13 mouse cellular contexts compared by ENCODE assay signal in genomic region chr2:173026286-173026685, GRCm38 (mm10). TPM values are rescaled to one million over a fixed set of nuclear protein-coding genes. Genes with fewer than 3 reads are reported as not detected.
DNase-seq lines count a peak whose midpoint lies in the region; ATAC-seq and TF ChIP-seq lines count a peak whose summit lies in the region.
"Had no signal": no experiment of that assay in that cellular context is flagged by ENCODE, and none has a peak within 500 bp of the region (broad histone marks: within the 10 kb centered on the region; RNA-seq: fewer than 3 reads in every experiment).

No protein-coding gene starts in this region.

- peak overlapping the region; percentile 85 for H3K4me3 ChIP-seq in gastrocnemius, adult 2 months
- H3K4me3 ChIP-seq in lung, embryonic 16.5 days (ENCODE audit: low read length): no peak overlapping the region
- H3K4me3 ChIP-seq in erythroblast, embryonic 14.5 days (replicated peaks): peak overlapping the region; percentile 68
- H3K4me3 ChIP-seq in liver, embryonic 16.5 days (ENCODE audit: low read depth, low read length): peak overlapping the region; percentile 98
- H3K4me3 ChIP-seq in forebrain, embryonic 16.5 days (replicated peaks; ENCODE audit: low read length): no peak overlapping the region

- intact Hi-C loops in gastrocnemius, adult 2 months (cut with DNase I): no loop called here

- no peak for TF ChIP-seq CTCF in gastrocnemius, adult 2 months (IDR thresholded peaks at IDR 0.05)

- WGBS in lung, embryonic 16.5 days: 58% methylated on average over 5 of the region's 5 CpGs
- 36% methylated on average over 5 of the region's 5 CpGs for WGBS in liver, embryonic 16.5 days (ENCODE audit: insufficient replicate concordance)
- 83% methylated on average over 5 of the region's 5 CpGs for WGBS in forebrain, embryonic 16.5 days

- DNase-seq in gastrocnemius, adult 2 months: no peak
- no peak for DNase-seq in gastrocnemius, postnatal 25 days
- no peak for DNase-seq in lung, postnatal 10 days
- DNase-seq in layer of hippocampus, postnatal 36 days: no peak
- DNase-seq: cerebellum, postnatal 10 days had no signal

- peak overlapping the region; percentile 95 for H3K27ac ChIP-seq in gastrocnemius, adult 2 months
- peak overlapping the region; percentile 41 for H3K27ac ChIP-seq in lung, embryonic 16.5 days (ENCODE audit: low read length)
- H3K27ac ChIP-seq in liver, embryonic 16.5 days (ENCODE audit: low read length): peak overlapping the region; percentile 91
- no peak overlapping the region for H3K27ac ChIP-seq in forebrain, embryonic 16.5 days (ENCODE audit: low read length)
- H3K27ac ChIP-seq: macrophage had no signal

- ATAC-seq in lung, embryonic 16.5 days (ENCODE audit: low read depth): no peak
- 0 out of 2 replicates have a peak, but pooled peaks have one; percentile 4 for ATAC-seq in liver, embryonic 16.5 days (ENCODE audit: low read depth)
- ATAC-seq in forebrain, embryonic 16.5 days: no peak
- ATAC-seq: forebrain, embryonic 14.5 days; Patski had no signal

- no peaks in the 10 kb centered on the region for H3K36me3 ChIP-seq in lung, embryonic 16.5 days (ENCODE audit: control insufficient read depth, insufficient read depth, low read length)
- H3K36me3 ChIP-seq in erythroblast, embryonic 14.5 days (ENCODE audit: control insufficient read depth): peaks cover 95% of the 10 kb centered on the region
- H3K36me3 ChIP-seq in liver, embryonic 16.5 days (ENCODE audit: control insufficient read depth, insufficient read depth): peaks cover 89% of the 10 kb centered on the region
- no peaks in the 10 kb centered on the region; the same call in 1 of the 2 replicates for H3K36me3 ChIP-seq in forebrain, embryonic 16.5 days (ENCODE audit: control insufficient read depth, insufficient read depth)

- no peak overlapping the region for H3K9ac ChIP-seq in lung, embryonic 16.5 days (ENCODE audit: low read length)
- peak overlapping the region; percentile 97 for H3K9ac ChIP-seq in liver, embryonic 16.5 days (ENCODE audit: low read depth, low read length)
- H3K9ac ChIP-seq in forebrain, embryonic 16.5 days (replicated peaks; ENCODE audit: low read depth, low read length): no peak overlapping the region

- no peaks in the 10 kb centered on the region for H3K27me3 ChIP-seq in lung, embryonic 16.5 days (ENCODE audit: control insufficient read depth, insufficient read depth, low read depth, low read length)
- no peaks in the 10 kb centered on the region; the same call in 1 of the 2 replicates for H3K27me3 ChIP-seq in erythroblast, embryonic 14.5 days (ENCODE audit: control insufficient read depth)
- H3K27me3 ChIP-seq in liver, embryonic 16.5 days (ENCODE audit: control insufficient read depth, insufficient read depth, low read depth, low read length): no peaks in the 10 kb centered on the region
- H3K27me3 ChIP-seq in forebrain, embryonic 16.5 days (replicated peaks; ENCODE audit: control insufficient read depth, insufficient read depth, low read length): no peaks in the 10 kb centered on the region
- H3K27me3 ChIP-seq: Patski had no signal

- no peak overlapping the region for H3K4me2 ChIP-seq in lung, embryonic 16.5 days (ENCODE audit: low read depth, low read length)
- H3K4me2 ChIP-seq in liver, embryonic 16.5 days (ENCODE audit: low read depth, low read length): peak overlapping the region; percentile 86
- no peak overlapping the region for H3K4me2 ChIP-seq in forebrain, embryonic 16.5 days (ENCODE audit: low read length)

- peaks cover 57% of the 10 kb centered on the region for H3K4me1 ChIP-seq in lung, embryonic 16.5 days (replicated peaks; ENCODE audit: control insufficient read depth, insufficient read depth, low read length)
- peaks cover 81% of the 10 kb centered on the region for H3K4me1 ChIP-seq in erythroblast, embryonic 14.5 days (ENCODE audit: control insufficient read depth)
- H3K4me1 ChIP-seq in liver, embryonic 16.5 days (ENCODE audit: control insufficient read depth, low read depth, low read length): peaks cover 80% of the 10 kb centered on the region
- peaks cover 34% of the 10 kb centered on the region for H3K4me1 ChIP-seq in forebrain, embryonic 16.5 days (replicated peaks; ENCODE audit: control insufficient read depth, insufficient read depth, low read length)

- H3K9me3 ChIP-seq in lung, embryonic 16.5 days (ENCODE audit: control insufficient read depth, low read length): no peaks in the 10 kb centered on the region
- peaks cover 4% of the 10 kb centered on the region for H3K9me3 ChIP-seq in erythroblast, embryonic 14.5 days (ENCODE audit: control insufficient read depth, low read length)
- no peaks in the 10 kb centered on the region for H3K9me3 ChIP-seq in liver, embryonic 16.5 days (replicated peaks; ENCODE audit: control insufficient read depth, low read length)
- no peaks in the 10 kb centered on the region for H3K9me3 ChIP-seq in forebrain, embryonic 16.5 days (ENCODE audit: control insufficient read depth, low read length)

RNA-seq across cellular contexts. Expression of gene Rbm38, which starts 6.0 kb away (rescaled TPM):
- total RNA-seq in gastrocnemius, adult 2 months (2021): 100 to 1,000 TPM; 181 to 246 TPM
- 100 to 1,000 TPM; 205 to 217 TPM for total RNA-seq in gastrocnemius, postnatal 25 days (2021)
- 30.8 and 34.3 TPM in 2 replicates for polyA plus RNA-seq in lung, embryonic 16.5 days (2015; fragmentation: Nextera tagmentation; extraction: Ambion mirVana)
- 548 and 594 TPM in 2 replicates for polyA plus RNA-seq in erythroblast, embryonic 14.5 days (2012)
- 279 and 350 TPM in 2 replicates for polyA plus RNA-seq in liver, embryonic 16.5 days (2015; fragmentation: Nextera tagmentation; extraction: Ambion mirVana)
- 23.3 and 23.4 TPM in 2 replicates for polyA plus RNA-seq in forebrain, embryonic 16.5 days (2015; fragmentation: Nextera tagmentation; extraction: Ambion mirVana)
- 1 to 10 TPM; 3.8 to 4.6 TPM for total RNA-seq in layer of hippocampus, postnatal 36 days (2021)

RNA-seq across cellular contexts. Expression of gene Rae1, which starts 26.4 kb away (rescaled TPM):
- 10 to 100 TPM; 12.4 to 14.4 TPM for total RNA-seq in gastrocnemius, adult 2 months (2021)
- total RNA-seq in gastrocnemius, postnatal 25 days (2021): 10 to 100 TPM; 11.8 to 12.7 TPM
- 104 and 109 TPM in 2 replicates for polyA plus RNA-seq in lung, embryonic 16.5 days (2015; fragmentation: Nextera tagmentation; extraction: Ambion mirVana)
- polyA plus RNA-seq in erythroblast, embryonic 14.5 days (2012): 3.4 and 3.7 TPM in 2 replicates
- 55.2 and 56.6 TPM in 2 replicates for polyA plus RNA-seq in liver, embryonic 16.5 days (2015; fragmentation: Nextera tagmentation; extraction: Ambion mirVana)
- polyA plus RNA-seq in forebrain, embryonic 16.5 days (2015; fragmentation: Nextera tagmentation; extraction: Ambion mirVana): 156 TPM in 2 replicates
- total RNA-seq in layer of hippocampus, postnatal 36 days (2021): 10 to 100 TPM; 72.9 to 77.0 TPM

RNA-seq across cellular contexts. Expression of gene Spo11, which starts 48.8 kb away (rescaled TPM):
- total RNA-seq in gastrocnemius, adult 2 months (2021): not detected
- not detected for total RNA-seq in gastrocnemius, postnatal 25 days (2021)
- polyA plus RNA-seq in lung, embryonic 16.5 days (2015; fragmentation: Nextera tagmentation; extraction: Ambion mirVana): 0.21 and 0.30 TPM in 2 replicates
- 0.02 TPM in 1 of 2 replicates, not detected in the other for polyA plus RNA-seq in erythroblast, embryonic 14.5 days (2012)
- not detected in 2 replicates for polyA plus RNA-seq in liver, embryonic 16.5 days (2015; fragmentation: Nextera tagmentation; extraction: Ambion mirVana)
- 0.68 and 0.75 TPM in 2 replicates for polyA plus RNA-seq in forebrain, embryonic 16.5 days (2015; fragmentation: Nextera tagmentation; extraction: Ambion mirVana)
- not detected for total RNA-seq in layer of hippocampus, postnatal 36 days (2021)
- total RNA-seq: adrenal gland, postnatal 4 days had no signal
- polyA plus RNA-seq: macrophage had no signal

Comparison
In these comparisons a context has a peak if more than half of its experiments do, and no peak if none do; other contexts are left out.
1. H3K4me3 ChIP-seq: peak in gastrocnemius, adult 2 months (single experiment), erythroblast, embryonic 14.5 days (single experiment) and liver, embryonic 16.5 days (single experiment); none in lung, embryonic 16.5 days (single experiment) and forebrain, embryonic 16.5 days (single experiment).
2. RNA of gene Rae1, which starts 26.4 kb away (polyA plus RNA-seq): 156 TPM in forebrain, embryonic 16.5 days, 104 to 109 TPM in lung, embryonic 16.5 days and 55.2 to 56.6 TPM in liver, embryonic 16.5 days; 3.4 to 3.7 TPM in erythroblast, embryonic 14.5 days; every median in the first group is over 10 times any median in the second.